Mouse (Mus musculus): Measurements from ENCODE around the gene Tnfrsf9. TPM values are rescaled to one million over a fixed set of nuclear protein-coding genes. Genes with fewer than 3 reads are reported as not detected.

Gene Tnfrsf9
- total and polyA plus RNA-seq, 2 experiments from 2014 or later = 0.09 to 0.52 TPM

DNA sequence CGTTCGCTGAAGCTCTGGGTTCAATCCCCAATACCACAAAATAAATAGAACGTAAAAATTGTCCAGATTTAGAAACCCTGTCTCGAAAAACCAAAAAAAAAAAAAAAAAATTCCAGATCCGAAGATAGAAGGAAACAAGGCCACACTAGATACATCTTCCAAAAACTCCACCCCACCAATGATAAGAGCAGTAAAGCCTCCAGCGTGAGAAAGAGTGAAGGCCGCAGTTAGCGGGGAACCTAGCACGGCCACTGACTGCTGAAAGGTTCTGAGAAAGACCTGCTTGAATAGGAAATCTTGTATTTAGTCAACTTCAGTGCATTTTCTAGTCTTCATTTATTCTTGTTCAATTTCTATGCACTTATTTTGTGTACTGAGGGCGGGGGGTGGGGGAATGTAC lies 39.0 kb upstream of the Tnfrsf9 start:
- DNase-seq (ENCODE audit: low spot score) (no peak), ATAC-seq (no peak)
- peaks cover 8% of the 10 kb centered on the region; the same call in 1 of the 2 replicates for H3K4me1 ChIP-seq (ENCODE audit: insufficient read depth, low read length)
- H3K4me2 ChIP-seq (ENCODE audit: low read depth, low read length) = no peak overlapping the region
- H3K9me3 ChIP-seq (ENCODE audit: low read length) = peaks cover 17% of the 10 kb centered on the region
- no peaks in the 10 kb centered on the region for H3K27me3 ChIP-seq (ENCODE audit: insufficient read depth, low read length)
- H3K27ac ChIP-seq = no peak overlapping the region
- no peak for TF ChIP-seq CTCF (IDR thresholded peaks at IDR 0.05; ENCODE audit: low read depth)
- H3K9ac ChIP-seq (replicated peaks; ENCODE audit: low read length) = no peak overlapping the region
- 86% methylated on average over 10 of the region's 10 CpGs for WGBS
- H3K36me3 ChIP-seq (ENCODE audit: insufficient read depth, low read length) = no peaks in the 10 kb centered on the region
- no peak overlapping the region for H3K4me3 ChIP-seq (ENCODE audit: low read length)

GRCm38 (mm10) chr4:150879631-150880030 lies 34.7 kb upstream of the Tnfrsf9 start:
- ATAC-seq (no peak), DNase-seq (ENCODE audit: low spot score) (no peak)
- Histone ChIP-seq H3K9me3 (ENCODE audit: low read length) (peaks cover 17% of the 10 kb centered on the region), H3K9ac (replicated peaks; ENCODE audit: low read length) (no peak overlapping the region), H3K36me3 (ENCODE audit: insufficient read depth, low read length) (no peaks in the 10 kb centered on the region), H3K4me1 (ENCODE audit: insufficient read depth, low read length) (no peaks in the 10 kb centered on the region), H3K4me2 (ENCODE audit: low read depth, low read length) (no peak overlapping the region), H3K27me3 (ENCODE audit: insufficient read depth, low read length) (no peaks in the 10 kb centered on the region), H3K27ac (no peak overlapping the region), H3K4me3 (ENCODE audit: low read length) (no peak overlapping the region)
- no peak for TF ChIP-seq CTCF (IDR thresholded peaks at IDR 0.05; ENCODE audit: low read depth)
- WGBS = 96% methylated on average over 22 of the region's 22 CpGs

DNA sequence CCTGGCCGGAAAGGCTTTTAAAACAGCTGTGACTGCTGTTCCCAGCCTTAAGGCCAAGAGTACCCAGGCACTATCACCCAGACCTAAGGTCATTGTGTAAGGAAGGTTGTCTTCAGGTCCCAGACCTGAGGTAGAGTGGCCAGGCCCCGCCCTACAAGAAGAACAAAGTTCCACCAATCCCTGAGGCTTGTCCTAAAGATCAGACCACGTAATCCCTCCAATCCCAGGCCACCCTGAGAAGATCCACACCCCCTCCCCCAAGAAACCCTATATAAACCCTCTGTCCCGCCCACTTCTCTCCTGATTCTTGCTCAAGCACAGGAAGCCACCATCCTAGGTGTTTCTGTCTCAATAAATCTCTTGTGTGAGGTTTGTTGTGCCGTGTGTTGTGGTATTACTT lies 34.0 kb upstream of the Tnfrsf9 start:
- Histone ChIP-seq H3K4me1 (ENCODE audit: insufficient read depth, low read length) (no peaks in the 10 kb centered on the region), H3K4me3 (ENCODE audit: low read length) (no peak overlapping the region), H3K9ac (replicated peaks; ENCODE audit: low read length) (no peak overlapping the region), H3K27me3 (ENCODE audit: insufficient read depth, low read length) (no peaks in the 10 kb centered on the region), H3K36me3 (ENCODE audit: insufficient read depth, low read length) (no peaks in the 10 kb centered on the region), H3K4me2 (ENCODE audit: low read depth, low read length) (no peak overlapping the region), H3K27ac (no peak overlapping the region), H3K9me3 (ENCODE audit: low read length) (peaks cover 17% of the 10 kb centered on the region)
- WGBS = 90% methylated on average over 5 of the region's 5 CpGs
- DNase-seq (ENCODE audit: low spot score) = no peak
- no peak for ATAC-seq
- no peak for TF ChIP-seq CTCF (IDR thresholded peaks at IDR 0.05; ENCODE audit: low read depth)

- H3K27me3 ChIP-seq (ENCODE audit: insufficient read depth, low read length) = no peaks in the 10 kb centered on the region
- TF ChIP-seq CTCF (IDR thresholded peaks at IDR 0.05; ENCODE audit: low read depth) = no peak
- H3K36me3 ChIP-seq (ENCODE audit: insufficient read depth, low read length) = no peaks in the 10 kb centered on the region
- ATAC-seq (no peak), DNase-seq (ENCODE audit: low spot score) (no peak)
- H3K9me3 ChIP-seq (ENCODE audit: low read length) = peaks cover 17% of the 10 kb centered on the region
- H3K4me1 ChIP-seq (ENCODE audit: insufficient read depth, low read length) = no peaks in the 10 kb centered on the region
- WGBS = 92% methylated on average over 5 of the region's 5 CpGs
- H3K9ac ChIP-seq (replicated peaks; ENCODE audit: low read length) = no peak overlapping the region
- H3K27ac ChIP-seq = no peak overlapping the region
- H3K4me3 ChIP-seq (ENCODE audit: low read length) = no peak overlapping the region
- no peak overlapping the region for H3K4me2 ChIP-seq (ENCODE audit: low read depth, low read length)
Observed at GRCm38 (mm10) chr4:150882632-150883031, 31.7 kb upstream of the Tnfrsf9 start.

DNA sequence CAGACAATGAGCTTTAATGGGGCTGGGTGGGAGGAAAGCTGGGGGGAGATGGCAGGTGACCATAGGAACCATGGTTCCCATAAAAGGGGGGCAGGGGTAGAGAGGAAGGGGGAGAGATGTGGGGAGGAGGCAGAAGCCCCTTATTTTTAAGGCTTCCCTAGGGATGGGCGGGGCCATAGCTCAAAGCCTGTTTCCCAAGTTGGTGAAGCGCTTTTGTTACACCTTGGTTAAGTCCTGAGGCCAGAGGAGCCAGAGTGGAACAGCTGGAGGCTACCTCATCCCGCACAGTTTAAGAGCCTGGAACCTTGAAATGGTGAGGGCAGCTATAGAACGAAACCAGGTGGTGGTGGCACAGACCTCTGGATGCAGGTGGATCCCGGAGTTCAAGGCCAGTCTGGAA lies 26.5 kb upstream of the Tnfrsf9 start:
- no peaks in the 10 kb centered on the region for H3K4me1 ChIP-seq (ENCODE audit: insufficient read depth, low read length)
- H3K27ac ChIP-seq = no peak overlapping the region
- TF ChIP-seq CTCF (IDR thresholded peaks at IDR 0.05; ENCODE audit: low read depth) = no peak
- DNase-seq (ENCODE audit: low spot score) = no peak
- H3K4me3 ChIP-seq (ENCODE audit: low read length) = no peak overlapping the region
- no peaks in the 10 kb centered on the region for H3K36me3 ChIP-seq (ENCODE audit: insufficient read depth, low read length)
- H3K9ac ChIP-seq (replicated peaks; ENCODE audit: low read length) = no peak overlapping the region
- no peaks in the 10 kb centered on the region for H3K9me3 ChIP-seq (ENCODE audit: low read length)
- 84% methylated on average over 5 of the region's 5 CpGs for WGBS
- no peak overlapping the region for H3K4me2 ChIP-seq (ENCODE audit: low read depth, low read length)
- H3K27me3 ChIP-seq (ENCODE audit: insufficient read depth, low read length) = no peaks in the 10 kb centered on the region
- ATAC-seq = no peak

GRCm38 (mm10) chr4:150888492-150888891 lies 25.9 kb upstream of the Tnfrsf9 start:
- Histone ChIP-seq H3K4me1 (ENCODE audit: insufficient read depth, low read length) (no peaks in the 10 kb centered on the region), H3K27ac (no peak overlapping the region), H3K27me3 (ENCODE audit: insufficient read depth, low read length) (no peaks in the 10 kb centered on the region), H3K9ac (replicated peaks; ENCODE audit: low read length) (no peak overlapping the region), H3K9me3 (ENCODE audit: low read length) (no peaks in the 10 kb centered on the region), H3K36me3 (ENCODE audit: insufficient read depth, low read length) (no peaks in the 10 kb centered on the region), H3K4me2 (ENCODE audit: low read depth, low read length) (no peak overlapping the region), H3K4me3 (ENCODE audit: low read length) (no peak overlapping the region)
- ATAC-seq = no peak
- 87% methylated on average over 4 of the region's 4 CpGs for WGBS
- TF ChIP-seq CTCF (IDR thresholded peaks at IDR 0.05; ENCODE audit: low read depth) = no peak
- no peak for DNase-seq (ENCODE audit: low spot score)

DNA sequence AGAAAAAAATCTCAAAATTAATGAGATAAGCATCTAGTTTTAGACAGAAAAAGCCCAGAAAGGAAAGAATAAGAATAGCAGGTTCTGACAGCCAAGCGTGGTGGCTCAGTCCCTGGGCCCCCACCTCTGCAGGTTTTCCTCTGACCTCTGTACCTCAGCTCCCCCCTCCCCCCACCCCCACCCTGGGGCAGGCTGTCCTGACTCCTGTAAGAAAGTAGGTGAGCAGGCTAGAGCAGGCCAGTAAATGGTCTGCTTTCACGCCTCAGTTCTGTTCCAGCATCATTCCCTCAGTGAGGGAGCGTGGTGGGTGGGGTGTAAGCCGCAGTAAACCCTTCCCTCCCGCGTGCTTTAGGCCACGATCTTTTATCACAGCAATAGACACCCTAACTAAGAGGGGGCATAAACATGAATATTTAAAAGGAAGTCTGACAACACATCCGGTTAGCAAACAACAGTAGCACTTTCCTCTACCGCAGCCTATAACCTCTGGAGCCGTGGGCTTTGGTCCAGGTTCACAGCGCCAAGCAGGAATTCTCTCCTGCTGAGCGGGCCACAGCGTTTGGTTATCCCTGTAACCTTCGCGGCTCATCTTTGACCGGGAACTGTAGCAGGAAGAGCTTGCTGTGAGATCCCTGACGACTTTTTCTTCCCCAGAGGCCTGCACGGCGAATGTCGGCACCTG lies 24.9 kb upstream of the Tnfrsf9 start:
- no peak overlapping the region for H3K27ac ChIP-seq
- H3K9ac ChIP-seq (replicated peaks; ENCODE audit: low read length) = no peak overlapping the region
- H3K4me1 ChIP-seq (ENCODE audit: insufficient read depth, low read length) = no peaks in the 10 kb centered on the region
- no peak for TF ChIP-seq CTCF (IDR thresholded peaks at IDR 0.05; ENCODE audit: low read depth)
- ATAC-seq (no peak), DNase-seq (ENCODE audit: low spot score) (no peak)
- no peak overlapping the region for H3K4me3 ChIP-seq (ENCODE audit: low read length)
- H3K27me3 ChIP-seq (ENCODE audit: insufficient read depth, low read length) = no peaks in the 10 kb centered on the region
- H3K9me3 ChIP-seq (ENCODE audit: low read length) = no peaks in the 10 kb centered on the region
- no peaks in the 10 kb centered on the region for H3K36me3 ChIP-seq (ENCODE audit: insufficient read depth, low read length)
- H3K4me2 ChIP-seq (ENCODE audit: low read depth, low read length) = peak overlapping the region; percentile 35
- 30% methylated on average over 20 of the region's 20 CpGs for WGBS

All from hindbrain, postnatal 0 days (tissue).